Mouse (Mus musculus) heart, postnatal 14 days (tissue): ENCODE measurements around the gene Sst. TPM values are rescaled to one million over a fixed set of nuclear protein-coding genes. Genes with fewer than 3 reads are reported as not detected.
A peak's percentile ranks its signal among the peaks of the same experiment; 100 is the strongest.
"Not testable (repeated sequence)": the region's sequence is repeated elsewhere in the genome, so short reads cannot be mapped to it uniquely, and the experiment has no call there.

Experiments used
- DNase-seq, 2 experiments: peaks; one replicate each; pipeline ENCODE4 v3.0.0; 2021 to 2022
- intact Hi-C: fragments of 180-260 bp; cut with DNase I; formaldehyde crosslinking; loops from one replicate; pipeline ENCODE4 v1.15.1; 2025
- long read RNA-seq, 2 experiments: library from polyadenylated mRNA; stranded (forward); transcript quantifications; one replicate each; pipeline ENCODE4 v2.0.0; 2021
- total RNA-seq, 2 experiments: library from RNA; stranded (reverse); gene quantifications; 2 replicates each; pipeline ENCODE4 v1.2.3; 2021

Sst gene
- total RNA-seq, result not detected
- long read RNA-seq, experiment 1, result 0 reads
- long read RNA-seq, experiment 2, result 0 reads

DNA sequence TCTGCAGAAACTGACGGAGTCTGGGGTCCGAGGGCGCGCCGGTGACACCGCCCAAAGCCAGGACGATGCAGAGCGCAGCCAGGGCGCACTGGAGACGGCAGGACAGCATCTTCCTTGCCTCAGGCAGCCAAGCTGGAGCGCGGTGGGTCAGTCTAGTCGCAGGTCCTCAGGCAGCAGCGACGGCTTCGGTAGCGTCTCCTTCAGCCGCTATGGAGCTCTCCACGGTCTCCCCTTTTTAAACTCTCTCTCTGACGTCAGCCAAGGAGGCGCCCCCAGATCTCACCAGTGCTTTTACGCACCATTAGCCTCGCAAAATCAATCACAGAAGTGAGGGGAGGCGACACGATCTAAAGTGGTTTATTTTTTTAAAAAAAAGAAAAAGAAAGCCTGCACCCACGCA, at the start of gene Sst:
TSS of gene Sst (minus strand) at position 323 of the 400 bp plus-strand sequence.
- intact Hi-C loops, result no loop called here
- no peak for DNase-seq

DNA sequence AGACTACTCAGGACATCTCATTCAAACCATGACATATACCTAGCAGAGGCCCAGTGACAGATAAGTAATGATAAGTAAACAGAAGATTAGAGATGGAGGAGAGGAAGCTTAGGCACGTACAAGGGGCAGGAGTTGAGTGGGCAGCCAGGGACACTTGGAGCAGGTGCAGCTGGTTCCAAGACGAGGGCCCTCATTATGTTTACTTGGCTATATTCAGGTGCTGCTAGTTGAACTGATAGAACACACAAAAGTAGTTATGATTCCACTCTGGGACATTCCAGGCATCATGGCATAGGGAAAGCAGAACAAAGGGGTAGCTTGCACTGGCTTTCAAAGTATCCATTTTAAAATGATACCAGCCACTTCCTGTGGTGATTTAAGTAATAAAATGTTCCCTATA, 43.6 kb upstream of the Sst start:
- intact Hi-C loops, result no loop called here
- DNase-seq, result no peak

DNA sequence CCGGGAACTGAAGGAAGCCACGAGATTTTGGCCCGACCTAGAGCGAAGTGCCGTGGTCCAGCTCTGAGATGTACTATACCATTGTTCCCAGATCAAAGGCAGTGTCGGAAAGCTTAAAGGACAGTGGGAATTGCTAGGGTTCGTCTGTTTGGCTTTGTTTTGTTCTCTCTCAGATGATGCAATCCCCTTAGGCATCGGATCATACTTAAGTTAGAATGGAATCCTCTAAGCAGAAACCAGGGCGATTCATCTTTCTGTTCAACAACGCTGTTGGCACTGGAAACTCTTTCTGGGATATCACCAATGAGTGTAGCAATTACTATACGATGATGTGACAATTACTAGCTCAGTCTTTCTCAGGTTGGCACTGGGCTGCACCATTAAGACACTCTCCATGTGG, 41.5 kb upstream of the Sst start, which contains the start of gene Rtp2:
TSS of gene Rtp2 (minus strand) at position 101 of the 400 bp plus-strand sequence.
- no peak for DNase-seq
- intact Hi-C loops, result no loop called here

DNA sequence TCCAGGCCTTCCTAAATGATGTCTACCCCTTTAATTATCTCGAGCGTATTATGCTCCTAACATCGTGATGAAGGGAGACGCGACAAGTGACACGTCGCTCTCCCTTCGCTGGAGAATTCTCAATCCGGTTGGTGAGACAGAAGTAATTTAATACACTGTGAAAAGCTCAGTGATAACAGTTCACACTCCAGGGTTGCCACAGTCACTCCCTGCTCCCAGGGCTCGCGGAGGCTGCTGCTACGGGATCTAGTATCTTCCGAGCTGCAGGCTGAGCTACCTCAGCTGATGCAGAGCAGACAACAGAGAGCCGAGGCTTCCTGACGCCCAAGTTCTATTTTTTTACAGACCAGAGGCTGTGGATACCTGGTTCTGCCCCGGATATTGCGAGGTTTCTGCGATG, 40.5 kb upstream of the Sst start:
- intact Hi-C loops, result no loop called here
- no peak for DNase-seq

DNA sequence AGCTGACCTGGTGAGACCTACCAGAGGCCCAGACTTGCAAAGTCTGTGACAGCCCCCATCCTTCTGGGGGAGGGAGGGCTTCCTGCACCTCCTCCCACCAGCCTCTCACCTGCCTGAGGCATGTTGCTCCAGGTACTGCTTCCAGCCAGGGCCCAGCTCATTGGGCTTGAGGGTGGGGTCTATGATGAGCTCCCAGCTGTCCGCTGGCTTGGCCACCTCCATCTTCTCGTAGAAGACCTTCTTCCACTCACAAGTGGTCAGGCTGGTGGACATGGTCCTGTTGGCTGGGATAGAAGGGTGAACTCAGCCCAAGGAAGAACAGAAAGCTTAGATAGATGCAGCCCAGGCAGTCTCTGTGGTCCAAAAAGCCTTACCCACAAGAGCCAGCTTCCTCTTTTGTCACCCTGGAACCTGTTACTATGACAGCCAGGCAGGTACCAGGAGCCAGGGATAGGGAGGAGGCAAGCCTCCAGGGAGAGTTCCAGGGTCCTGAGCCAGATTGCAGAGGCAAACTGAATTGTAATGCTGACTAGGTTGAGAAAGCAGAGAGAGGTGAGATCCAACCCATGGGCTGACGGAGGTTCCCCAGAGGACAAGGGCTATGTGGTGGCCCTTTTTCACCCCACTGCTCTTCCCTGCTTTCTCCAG, 39.8 kb upstream of the Sst start:
- intact Hi-C loops, result no loop called here
- DNase-seq, result no peak

GRCm38 (mm10) chr16:23927301-23928114, 36.8 kb upstream of the Sst start:
- DNase-seq, result no peak
- intact Hi-C loops, result no loop called here

DNA sequence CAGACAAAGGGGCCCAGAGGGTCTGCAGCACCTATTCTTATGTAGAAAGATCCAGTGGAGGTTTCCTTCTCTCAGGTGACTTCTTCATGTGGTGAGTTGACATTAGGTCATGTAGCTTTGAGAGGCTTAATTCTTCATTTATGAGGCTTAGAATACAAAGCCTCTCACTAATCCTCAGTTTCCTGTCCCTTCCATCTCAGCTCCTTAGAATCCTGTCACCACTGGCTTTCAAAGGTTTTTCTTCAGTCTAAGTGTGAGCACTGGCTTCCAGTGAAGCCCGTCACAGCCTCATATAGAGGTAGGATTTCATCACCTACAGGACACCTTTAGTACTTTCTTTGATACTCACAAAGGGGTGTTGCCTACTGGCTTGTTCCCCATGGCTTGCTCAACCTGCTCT, 32.1 kb upstream of the Sst start:
- DNase-seq, result no peak
- intact Hi-C loops, result no loop called here

DNA sequence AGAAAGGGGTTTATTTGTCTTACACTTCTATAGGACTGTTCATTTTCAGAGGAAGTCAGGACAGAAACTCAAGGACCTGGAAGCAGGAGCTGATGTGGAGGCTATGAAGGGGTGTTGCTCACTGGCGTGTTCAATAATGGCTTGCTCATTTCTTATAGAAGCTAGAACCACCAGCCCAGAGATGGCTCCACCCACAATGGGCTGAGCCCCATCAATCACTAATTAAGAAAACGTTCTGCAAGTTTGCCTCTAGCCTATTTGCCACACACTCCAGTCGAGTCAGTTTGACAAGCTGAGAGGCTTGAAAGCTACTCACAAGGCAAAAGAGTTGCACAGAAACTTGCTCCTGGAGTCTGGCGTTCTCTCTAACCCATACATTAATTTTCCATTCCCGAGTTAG, 30.9 kb upstream of the Sst start:
- DNase-seq, result no peak
- intact Hi-C loops, result no loop called here

DNA sequence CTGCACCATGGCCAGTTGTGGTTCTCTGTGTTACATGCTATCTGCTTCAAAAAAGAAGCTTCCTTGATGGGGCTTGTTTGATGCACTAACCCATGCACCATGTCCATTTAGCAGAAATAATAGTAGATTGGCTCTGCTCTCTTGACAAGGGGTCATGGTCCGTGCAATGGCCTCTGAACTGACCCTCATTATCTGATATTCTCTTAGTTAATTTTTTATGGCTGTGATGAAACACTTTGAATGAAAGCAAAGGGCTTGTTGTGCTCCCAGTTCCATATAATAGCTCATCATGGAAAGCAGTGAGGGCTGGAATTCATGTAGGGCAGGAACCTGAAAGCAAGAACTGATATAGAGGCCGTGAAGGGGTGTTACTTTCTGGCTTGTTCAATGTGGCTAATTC, 28.7 kb upstream of the Sst start:
- no peak for DNase-seq
- intact Hi-C loops, result no loop called here

DNA sequence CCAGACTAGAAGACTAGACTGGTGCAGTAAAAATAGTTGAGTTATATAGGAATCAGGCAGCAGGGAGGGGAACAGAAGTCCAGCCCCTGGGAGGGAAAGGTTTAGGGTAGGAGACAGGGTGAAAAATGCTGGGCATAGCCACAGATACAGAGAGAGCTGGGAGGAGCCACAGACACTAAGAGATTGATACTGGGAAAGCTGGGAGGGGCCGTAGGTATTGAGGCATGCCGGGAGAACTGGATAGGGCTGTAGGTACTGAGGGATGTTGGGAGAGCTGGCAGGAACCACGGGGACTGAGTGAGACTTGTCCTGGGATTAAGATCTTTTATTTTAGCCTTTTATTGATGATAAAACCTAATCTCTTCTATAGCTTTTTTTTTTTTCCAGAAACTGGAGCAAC, 22.6 kb upstream of the Sst start:
- no peak for DNase-seq
- intact Hi-C loops, result no loop called here

- intact Hi-C loops, result no loop called here
- no peak for DNase-seq
These were observed 22.0 kb upstream of the Sst start for GRCm38 (mm10) chr16:23912741-23913140.

- intact Hi-C loops, result not testable (repeated sequence)
These were observed 18.2 kb upstream of the Sst start for GRCm38 (mm10) chr16:23909015-23909354.

GRCm38 (mm10) chr16:23908076-23909014, 17.6 kb upstream of the Sst start:
- intact Hi-C loops, DNase-seq: not testable (repeated sequence)

More at GRCm38 (mm10) chr16:23909015-23909354, 18.2 kb upstream of the Sst start:
- not testable (repeated sequence) for DNase-seq

GRCm38 (mm10) chr16:23906586-23906985, 15.8 kb upstream of the Sst start:
- DNase-seq, intact Hi-C loops: not testable (repeated sequence)

DNA sequence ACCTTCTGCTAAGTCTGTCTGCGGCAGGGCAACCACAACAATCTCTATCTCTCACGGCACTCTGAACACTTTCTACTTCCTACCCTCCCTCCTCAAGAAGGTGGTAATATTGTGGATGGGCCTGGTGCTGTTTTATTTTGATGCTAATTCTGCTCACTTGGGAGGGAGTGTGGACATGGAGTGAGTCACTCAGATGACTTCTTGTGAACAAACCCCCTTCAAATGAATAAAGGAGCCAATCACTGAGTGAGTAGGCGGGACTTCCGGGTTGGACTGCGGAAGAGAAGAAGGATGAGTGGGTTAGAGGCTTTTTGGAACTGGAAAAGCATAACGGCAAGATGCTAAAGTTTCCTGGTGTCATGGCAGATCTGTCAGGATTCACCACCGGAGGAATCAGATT, 10.7 kb upstream of the Sst start:
- intact Hi-C loops, result no loop called here
- no peak for DNase-seq

- intact Hi-C loops, result no loop called here
- no peak for DNase-seq
These were observed 9.3 kb upstream of the Sst start for GRCm38 (mm10) chr16:23900061-23900460.

- intact Hi-C loops, result loop anchor here (1.0 to 2.0 kb wide), 3 partner anchors 54 to 447 kb away; no protein-coding TSS in a partner anchor
- peak; percentile 79 to 83 for DNase-seq
These were observed 8.1 kb upstream of the Sst start for GRCm38 (mm10) chr16:23898840-23899239.

GRCm38 (mm10) chr16:23897984-23898586, 7.3 kb upstream of the Sst start:
- DNase-seq, result peak; percentile 59 to 71
- intact Hi-C loops, result loop anchor here (2.0 kb wide), 1 partner anchor 55 kb away; no protein-coding TSS in a partner anchor

- intact Hi-C loops, result no loop called here
- no peak for DNase-seq
These were observed 6.7 kb upstream of the Sst start for GRCm38 (mm10) chr16:23897486-23897885.

DNA sequence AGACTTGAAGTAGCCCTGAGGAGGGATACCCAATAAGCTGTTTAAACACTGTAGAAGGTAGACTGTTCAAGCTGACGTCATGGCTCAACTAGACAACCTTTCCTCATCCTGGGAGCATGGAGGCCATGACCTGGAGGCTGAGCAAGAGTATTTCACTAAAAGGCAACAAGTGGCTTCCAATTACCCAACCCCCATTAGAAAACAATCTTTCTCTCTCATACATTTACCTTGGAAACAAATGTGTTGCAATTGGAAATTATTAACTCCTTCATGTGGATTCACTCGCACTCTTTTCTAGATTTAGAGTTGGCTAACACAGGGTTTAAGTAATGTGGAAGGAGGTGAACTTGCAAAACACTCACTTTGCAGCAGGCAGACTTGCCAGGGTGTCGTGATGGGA, 4.4 kb upstream of the Sst start:
- DNase-seq, result no peak
- intact Hi-C loops, result no loop called here
